Mouse (Mus musculus) testis, adult 2 months (tissue): Measurements from ENCODE around the gene Lrmda.

Experiments
- CTCF ChIP-seq: fragments of 200-500 bp; IDR thresholded peaks from 2 replicates; pipeline ENCODE4 v1.5.1; 2012; ENCODE audit warnings: low read depth, mild to moderate bottlenecking, inconsistent platforms, low read length, moderate library complexity; ENCODE audit not compliant: control insufficient read depth, insufficient read depth, insufficient replicate concordance
- POLR2A ChIP-seq: fragments of 200-500 bp; IDR thresholded peaks from 2 replicates; pipeline ENCODE4 v1.6.1; 2012; ENCODE audit warnings: low read depth, mild to moderate bottlenecking, inconsistent platforms, low read length, moderate library complexity; ENCODE audit not compliant: control insufficient read depth

DNA sequence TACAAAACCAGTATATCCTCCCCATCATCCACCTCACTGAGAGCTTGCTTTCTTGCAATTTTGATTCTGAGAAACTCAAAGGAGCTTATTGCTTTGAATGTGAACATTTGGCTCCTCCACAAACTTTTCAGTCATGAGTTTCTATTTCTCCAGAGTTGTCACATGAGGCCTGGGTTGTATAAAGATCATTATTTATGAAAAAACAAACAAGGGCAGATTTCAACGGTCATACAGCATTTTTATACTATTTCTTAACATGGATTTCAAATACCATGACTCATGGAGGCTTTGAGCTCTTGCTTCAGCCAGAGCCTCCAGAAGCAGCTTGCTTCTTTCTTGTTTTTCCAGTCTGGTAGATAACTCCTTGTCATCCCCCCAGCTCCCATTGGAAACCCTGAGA lies 119.8 kb downstream of the Lrmda start:
- TF ChIP-seq CTCF (no peak), POLR2A (no peak)
